Mouse (Mus musculus) layer of hippocampus, adult 9-10 months (tissue): Measurements from ENCODE around the gene Psmc1.

Experiments
- DNase-seq: peaks from one replicate; pipeline ENCODE4 v3.0.0; 2022; ENCODE audit warnings: low spot score

Psmc1 gene

GRCm38 (mm10) chr12:100109986-100110696, at the start of gene Psmc1:
TSS of gene Psmc1 (plus strand) at chr12:100110154.
- peak; percentile 46 for DNase-seq

- no peak for DNase-seq
Measured at GRCm38 (mm10) chr12:100061071-100061470, 48.9 kb upstream of the Psmc1 start.

- no peak for DNase-seq
Measured at GRCm38 (mm10) chr12:100061826-100062225, 48.1 kb upstream of the Psmc1 start.

- no peak for DNase-seq
Measured at GRCm38 (mm10) chr12:100062584-100062983, 47.4 kb upstream of the Psmc1 start.

- DNase-seq: no peak
Measured at GRCm38 (mm10) chr12:100065109-100065508, 44.8 kb upstream of the Psmc1 start.

- no peak for DNase-seq
Measured at GRCm38 (mm10) chr12:100067477-100067876, 42.5 kb upstream of the Psmc1 start.

GRCm38 (mm10) chr12:100073201-100073672, 36.7 kb upstream of the Psmc1 start:
- DNase-seq: peak; percentile 29

- no peak for DNase-seq
Measured at GRCm38 (mm10) chr12:100075715-100076114, 34.2 kb upstream of the Psmc1 start.

- DNase-seq: no peak
Measured at GRCm38 (mm10) chr12:100079636-100080286, 30.2 kb upstream of the Psmc1 start.

GRCm38 (mm10) chr12:100088026-100088425, 21.9 kb upstream of the Psmc1 start:
- no peak for DNase-seq

GRCm38 (mm10) chr12:100089265-100089664, 20.7 kb upstream of the Psmc1 start:
- no peak for DNase-seq

GRCm38 (mm10) chr12:100090750-100091149, 19.2 kb upstream of the Psmc1 start:
- no peak for DNase-seq

GRCm38 (mm10) chr12:100093046-100093445, 16.9 kb upstream of the Psmc1 start:
- DNase-seq: no peak

GRCm38 (mm10) chr12:100099971-100100706, 9.8 kb upstream of the Psmc1 start:
- DNase-seq: peak; percentile 48

GRCm38 (mm10) chr12:100100707-100101030, 9.3 kb upstream of the Psmc1 start:
- no peak for DNase-seq

- no peak for DNase-seq
Measured at GRCm38 (mm10) chr12:100101651-100102050, 8.3 kb upstream of the Psmc1 start.

GRCm38 (mm10) chr12:100104530-100104929, 5.4 kb upstream of the Psmc1 start:
- no peak for DNase-seq

GRCm38 (mm10) chr12:100106275-100106895, 3.6 kb upstream of the Psmc1 start:
- DNase-seq: peak; percentile 61

GRCm38 (mm10) chr12:100107436-100107835, 2.5 kb upstream of the Psmc1 start:
- no peak for DNase-seq

GRCm38 (mm10) chr12:100115982-100116381, 6.0 kb downstream of the Psmc1 start:
- no peak for DNase-seq

- no peak for DNase-seq
Measured at GRCm38 (mm10) chr12:100122921-100123381, 13.0 kb downstream of the Psmc1 start.

- DNase-seq: peak; percentile 62
Measured at GRCm38 (mm10) chr12:100123476-100123875, 13.5 kb downstream of the Psmc1 start.
